Mouse (Mus musculus): Measurements from ENCODE around the gene Mettl11b. TPM values are rescaled to one million over a fixed set of nuclear protein-coding genes. Genes with fewer than 3 reads are reported as not detected.

Mettl11b gene
- not detected in 2 replicates for polyA plus RNA-seq (2012; rRNA removed)

GRCm38 (mm10) chr1:163725106-163725759 is at the start of gene Mettl11b:
TSS of gene Mettl11b (minus strand) at chr1:163725232.

Other genes starting within 250 kb of the Mettl11b start
- gene Kifap3, start 54.4 kb upstream of the Mettl11b start, polyA plus RNA-seq (2012; rRNA removed) = 0.67 and 0.94 TPM in 2 replicates
- gene Scyl3, start 203.9 kb upstream of the Mettl11b start, polyA plus RNA-seq (2012; rRNA removed) = 1.7 and 2.6 TPM in 2 replicates

Measured in stomach, adult 2 months (tissue).